Mouse (Mus musculus): Measurements from ENCODE around the gene Ugt1a6b.

DNA sequence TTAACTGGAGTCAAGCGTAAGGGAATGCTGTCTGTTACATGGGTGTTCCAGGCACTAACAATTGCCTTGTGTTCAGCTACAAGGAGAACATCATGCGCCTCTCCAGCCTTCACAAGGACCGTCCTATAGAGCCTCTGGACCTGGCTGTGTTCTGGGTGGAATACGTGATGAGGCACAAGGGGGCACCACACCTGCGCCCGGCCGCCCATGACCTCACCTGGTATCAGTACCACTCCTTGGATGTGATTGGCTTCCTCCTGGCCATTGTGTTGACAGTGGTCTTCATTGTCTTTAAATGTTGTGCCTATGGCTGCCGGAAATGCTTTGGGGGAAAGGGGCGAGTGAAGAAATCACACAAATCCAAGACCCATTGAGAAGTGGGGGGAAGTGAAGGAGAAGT is 115.0 kb downstream of the Ugt1a6b start:
- TF ChIP-seq CTCF (IDR thresholded peaks at IDR 0.05; ENCODE audit: extremely low read depth, insufficient read depth, insufficient read length, insufficient replicate concordance) (no peak), POLR2A (IDR thresholded peaks at IDR 0.05; ENCODE audit: low read depth, low read length) (no peak)

Measured in spleen, adult 2 months (tissue).